21 mouse cellular contexts compared by ENCODE assay signal in genomic region chr4:130944112-130944511, GRCm38 (mm10). TPM values are rescaled to one million over a fixed set of nuclear protein-coding genes. Genes with fewer than 3 reads are reported as not detected.
DNase-seq lines count a peak whose midpoint lies in the region; ATAC-seq and TF ChIP-seq lines count a peak whose summit lies in the region.
"Had no signal": no experiment of that assay in that cellular context is flagged by ENCODE, and none has a peak within 500 bp of the region (broad histone marks: within the 10 kb centered on the region; RNA-seq: fewer than 3 reads in every experiment).

Gene Matn1 (plus strand): TSS chr4:130944385.

- no peaks in the 10 kb centered on the region for H3K36me3 ChIP-seq in midbrain, embryonic 10.5 days
- no peaks in the 10 kb centered on the region for H3K36me3 ChIP-seq in midbrain, embryonic 16.5 days (ENCODE audit: control insufficient read depth, insufficient read depth, low read length)
- no peaks in the 10 kb centered on the region for H3K36me3 ChIP-seq in embryonic facial prominence, embryonic 14.5 days (ENCODE audit: control insufficient read depth, insufficient read depth, low read length)
- no peaks in the 10 kb centered on the region for H3K36me3 ChIP-seq in limb, embryonic 14.5 days (ENCODE audit: control insufficient read depth, insufficient read depth, low read length)
- H3K36me3 ChIP-seq: heart, embryonic 10.5 days; liver, embryonic 12.5 days had no signal

- H3K4me2 ChIP-seq in midbrain, embryonic 16.5 days (ENCODE audit: low read length), result no peak within 1 kb of the TSS
- peak within 1 kb of the TSS; percentile 32; the same call in 1 of the 2 replicates for H3K4me2 ChIP-seq in embryonic facial prominence, embryonic 14.5 days (ENCODE audit: low read depth, low read length)
- peak within 1 kb of the TSS; percentile 32; the same call in 1 of the 2 replicates for H3K4me2 ChIP-seq in limb, embryonic 14.5 days (replicated peaks; ENCODE audit: low read depth, low read length, severe bottlenecking)
- H3K4me2 ChIP-seq: forebrain, embryonic 13.5 days; liver, embryonic 12.5 days had no signal

- H3K9ac ChIP-seq in midbrain, embryonic 16.5 days (ENCODE audit: low read depth, low read length), result no peak within 1 kb of the TSS
- peak within 1 kb of the TSS; percentile 38; the same call in 1 of the 2 replicates for H3K9ac ChIP-seq in embryonic facial prominence, embryonic 14.5 days (ENCODE audit: low read depth, low read length)
- H3K9ac ChIP-seq in limb, embryonic 14.5 days (ENCODE audit: low read depth, low read length, severe bottlenecking), result peak within 1 kb of the TSS; percentile 12; the same call in 1 of the 2 replicates
- H3K9ac ChIP-seq: forebrain, embryonic 13.5 days; liver, embryonic 12.5 days had no signal

- H3K4me1 ChIP-seq in midbrain, embryonic 10.5 days, result peaks cover 16% of the 10 kb centered on the region
- no peaks in the 10 kb centered on the region for H3K4me1 ChIP-seq in midbrain, embryonic 16.5 days (ENCODE audit: control insufficient read depth, insufficient read depth, low read length)
- H3K4me1 ChIP-seq in embryonic facial prominence, embryonic 14.5 days (ENCODE audit: control insufficient read depth, insufficient read depth, low read length), result 0 out of 2 replicates have a peak, but pooled peaks cover 5% of the 10 kb centered on the region
- peaks cover 23% of the 10 kb centered on the region for H3K4me1 ChIP-seq in limb, embryonic 14.5 days (ENCODE audit: control insufficient read depth, insufficient read depth, low read length)

- H3K27ac ChIP-seq in midbrain, embryonic 10.5 days (replicated peaks), result 0 out of 2 replicates have a peak within 1 kb of the TSS, but pooled peaks have one; percentile 13
- no peak within 1 kb of the TSS for H3K27ac ChIP-seq in midbrain, embryonic 16.5 days (ENCODE audit: low read length)
- no peak within 1 kb of the TSS for H3K27ac ChIP-seq in embryonic facial prominence, embryonic 14.5 days (replicated peaks; ENCODE audit: low read depth, low read length)
- no peak within 1 kb of the TSS for H3K27ac ChIP-seq in limb, embryonic 14.5 days (replicated peaks; ENCODE audit: low read depth, low read length)
- H3K27ac ChIP-seq: forebrain, embryonic 13.5 days; heart, embryonic 10.5 days; hindbrain, postnatal 0 days; liver, embryonic 12.5 days had no signal

- no peaks in the 10 kb centered on the region for H3K9me3 ChIP-seq in midbrain, embryonic 10.5 days (replicated peaks)
- no peaks in the 10 kb centered on the region for H3K9me3 ChIP-seq in midbrain, embryonic 16.5 days (replicated peaks; ENCODE audit: control insufficient read depth, low read length, poor library complexity, severe bottlenecking)
- no peaks in the 10 kb centered on the region for H3K9me3 ChIP-seq in embryonic facial prominence, embryonic 14.5 days (ENCODE audit: control insufficient read depth, low read length)
- H3K9me3 ChIP-seq in limb, embryonic 14.5 days (ENCODE audit: control insufficient read depth, low read length), result no peaks in the 10 kb centered on the region
- H3K9me3 ChIP-seq: forebrain, embryonic 13.5 days; heart, embryonic 10.5 days; liver, embryonic 12.5 days had no signal

- TF ChIP-seq POLR2A in limb, embryonic 14.5 days (IDR thresholded peaks at IDR 0.05; ENCODE audit: borderline replicate concordance, extremely low read depth, insufficient read depth, insufficient read length), result no peak

- ATAC-seq in midbrain, embryonic 16.5 days, result no peak
- no peak; the same call in 1 of the 2 replicates for ATAC-seq in embryonic facial prominence, embryonic 14.5 days (ENCODE audit: low read depth)
- ATAC-seq in limb, embryonic 14.5 days (ENCODE audit: low FRiP score, low read depth), result peak; percentile 45; the same call in 1 of the 2 replicates
- ATAC-seq: forebrain, embryonic 13.5 days; hindbrain, postnatal 0 days; intestine, embryonic 16.5 days; liver, embryonic 12.5 days had no signal

- no peak within 1 kb of the TSS for H3K4me3 ChIP-seq in midbrain, embryonic 10.5 days
- H3K4me3 ChIP-seq in midbrain, embryonic 16.5 days (ENCODE audit: low read depth, low read length), result no peak within 1 kb of the TSS
- peak within 1 kb of the TSS; percentile 20 for H3K4me3 ChIP-seq in embryonic facial prominence, embryonic 14.5 days (ENCODE audit: low read depth, low read length)
- peak within 1 kb of the TSS; percentile 26 for H3K4me3 ChIP-seq in limb, embryonic 14.5 days (replicated peaks; ENCODE audit: low read length)
- H3K4me3 ChIP-seq: forebrain, embryonic 13.5 days; heart, embryonic 10.5 days; liver, embryonic 12.5 days had no signal

- H3K27me3 ChIP-seq in midbrain, embryonic 10.5 days (ENCODE audit: low read depth, poor library complexity, severe bottlenecking), result peaks cover 20% of the 10 kb centered on the region; the same call in 1 of the 2 replicates
- no peaks in the 10 kb centered on the region for H3K27me3 ChIP-seq in midbrain, embryonic 16.5 days (ENCODE audit: control insufficient read depth, insufficient read depth, low read depth, low read length)
- no peaks in the 10 kb centered on the region for H3K27me3 ChIP-seq in embryonic facial prominence, embryonic 14.5 days (replicated peaks; ENCODE audit: control insufficient read depth, insufficient read depth, low read length)
- H3K27me3 ChIP-seq in limb, embryonic 14.5 days (ENCODE audit: control insufficient read depth, insufficient read depth, low read length), result no peaks in the 10 kb centered on the region

- WGBS in midbrain, embryonic 10.5 days, result 62% methylated on average over 6 of the region's 6 CpGs
- WGBS in midbrain, embryonic 16.5 days, result 47% methylated on average over 6 of the region's 6 CpGs
- 24% methylated on average over 6 of the region's 6 CpGs for WGBS in embryonic facial prominence, embryonic 14.5 days
- 26% methylated on average over 6 of the region's 6 CpGs for WGBS in limb, embryonic 14.5 days

- no peak for DNase-seq in midbrain, embryonic 10.5 days (ENCODE audit: low spot score)
- DNase-seq in embryonic facial prominence, embryonic 14.5 days (ENCODE audit: low spot score), result peak; percentile 44
- DNase-seq in limb, embryonic 14.5 days (ENCODE audit: low spot score), result no peak
- DNase-seq in cerebellum, adult 8-10 months, result no peak
- DNase-seq in thymus, postnatal 25 days, result no peak
- DNase-seq in natural killer cell, adult 2 months (ENCODE audit: low spot score in 2 of 2), result no peak
- DNase-seq: adrenal gland, postnatal 14 days; cerebellum, adult 9-10 months; kidney, adult 9 months; kidney, postnatal 36 days; lung, adult 18-20 months; retina, postnatal 1 day; right cerebral cortex, postnatal 25 days; thymus, postnatal 36 days had no signal

RNA-seq across cellular contexts. Expression of gene Matn1, which starts in this region (rescaled TPM):
- polyA plus RNA-seq in midbrain, embryonic 10.5 days (2016; fragmentation: Nextera tagmentation; extraction: Ambion mirVana), result not detected in 2 replicates
- polyA plus RNA-seq in midbrain, embryonic 16.5 days (2015; fragmentation: Nextera tagmentation; extraction: Ambion mirVana), result 0.29 TPM in 1 of 2 replicates, not detected in the other
- 51.7 and 129 TPM in 2 replicates for polyA plus RNA-seq in embryonic facial prominence, embryonic 14.5 days (2014; fragmentation: Nextera tagmentation; extraction: Ambion mirVana)
- polyA plus RNA-seq in limb, embryonic 14.5 days (2012; rRNA removed), result 471 and 564 TPM in 2 replicates
- 87.5 and 113 TPM in 2 replicates for polyA plus RNA-seq in limb, embryonic 14.5 days (2014; fragmentation: Nextera tagmentation; extraction: Ambion mirVana)
- polyA plus RNA-seq: C2C12; forebrain, embryonic 13.5 days; heart, embryonic 10.5 days; intestine, embryonic 16.5 days had no signal

Comparison
In these comparisons a context has a peak if more than half of its experiments do, and no peak if none do; other contexts are left out.
1. RNA of gene Matn1 (polyA plus RNA-seq): 87.5 to 564 TPM in limb, embryonic 14.5 days and 51.7 to 129 TPM in embryonic facial prominence, embryonic 14.5 days; 0.29 TPM in midbrain, embryonic 16.5 days and not detected in midbrain, embryonic 10.5 days; every median in the first group is over 10 times any median in the second.
2. H3K4me3 ChIP-seq: peak in embryonic facial prominence, embryonic 14.5 days (single experiment) and limb, embryonic 14.5 days (single experiment); none in midbrain, embryonic 10.5 days (single experiment) and midbrain, embryonic 16.5 days (single experiment).